In the genomic region with DNA sequence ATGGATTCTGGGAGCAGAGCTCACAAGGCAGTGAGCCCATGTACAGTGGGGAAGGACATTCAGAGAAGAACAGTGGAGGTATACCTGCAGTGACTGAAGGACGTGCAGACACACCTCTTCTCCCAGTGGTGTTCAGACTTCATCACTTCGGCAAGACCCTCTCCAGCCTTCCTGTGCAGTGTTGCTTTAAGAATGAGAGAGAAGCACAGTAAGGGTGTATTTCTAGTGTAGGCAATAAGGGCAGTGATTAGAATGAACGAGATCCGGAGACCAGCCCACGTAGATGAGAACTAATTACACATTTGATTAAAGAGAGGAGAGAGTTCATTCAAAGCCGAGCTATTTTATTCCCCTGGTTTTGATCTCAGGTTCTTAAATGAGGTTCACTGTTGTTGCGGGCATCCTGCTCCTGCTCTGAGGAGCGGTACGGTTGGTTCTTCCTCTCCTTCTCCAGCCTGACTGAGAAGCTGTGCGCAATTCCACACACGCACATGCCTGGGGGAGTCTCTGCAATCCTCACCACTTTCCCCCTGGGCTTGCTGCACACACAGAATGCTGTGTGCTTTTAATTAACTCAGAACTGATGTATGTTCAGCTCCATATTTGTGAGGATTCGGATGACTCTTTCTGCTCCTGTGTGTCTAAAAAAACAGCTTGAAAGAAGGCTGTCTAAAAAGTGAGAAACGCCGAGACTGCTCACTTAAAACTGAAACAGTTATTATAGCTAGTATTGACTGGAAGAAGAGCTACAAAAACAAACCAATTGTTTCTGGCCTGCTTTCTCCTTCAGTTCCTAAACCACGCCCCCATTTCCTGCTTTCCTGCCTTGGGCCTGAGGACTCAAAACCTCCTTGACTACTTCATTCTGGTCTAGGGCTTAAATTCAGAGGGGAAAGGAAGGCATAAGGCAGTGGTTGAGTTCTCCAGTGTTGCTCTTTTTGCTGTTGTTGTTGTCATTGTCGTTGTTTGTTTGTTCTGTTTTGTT, we compare ENCODE assay signal across 9 mouse cellular contexts.
DNase-seq lines count a peak whose midpoint lies in the region; ATAC-seq lines count a peak whose summit lies in the region.
"Had no signal": no experiment of that assay in that cellular context is flagged by ENCODE, and none has a peak within 500 bp of the region (broad histone marks: within the 10 kb centered on the region; RNA-seq: fewer than 3 reads in every experiment).

No protein-coding gene starts in this region.

- WGBS in midbrain, embryonic 14.5 days: 67% methylated on average over 16 of the region's 16 CpGs
- 78% methylated on average over 16 of the region's 16 CpGs for WGBS in midbrain, embryonic 11.5 days
- 58% methylated on average over 16 of the region's 16 CpGs for WGBS in kidney, embryonic 14.5 days
- WGBS in neural tube, embryonic 14.5 days: 53% methylated on average over 16 of the region's 16 CpGs

- H3K4me3 ChIP-seq in midbrain, embryonic 14.5 days (replicated peaks; ENCODE audit: low read depth, low read length): no peak overlapping the region
- H3K4me3 ChIP-seq in midbrain, embryonic 11.5 days (ENCODE audit: low read depth, low read length): no peak overlapping the region
- no peak overlapping the region for H3K4me3 ChIP-seq in kidney, embryonic 14.5 days (ENCODE audit: low read length)
- no peak overlapping the region for H3K4me3 ChIP-seq in neural tube, embryonic 14.5 days (ENCODE audit: low read depth, low read length)

- H3K27me3 ChIP-seq in midbrain, embryonic 14.5 days (ENCODE audit: control insufficient read depth, insufficient read depth, low read length): no peaks in the 10 kb centered on the region
- H3K27me3 ChIP-seq in midbrain, embryonic 11.5 days (ENCODE audit: control insufficient read depth, insufficient read depth, low read length): no peaks in the 10 kb centered on the region
- no peaks in the 10 kb centered on the region for H3K27me3 ChIP-seq in kidney, embryonic 14.5 days (ENCODE audit: control insufficient read depth, insufficient read depth, low read length)
- no peaks in the 10 kb centered on the region for H3K27me3 ChIP-seq in neural tube, embryonic 14.5 days (ENCODE audit: control insufficient read depth, insufficient read depth, low read length)

- peaks cover 3% of the 10 kb centered on the region; the same call in 1 of the 2 replicates for H3K4me1 ChIP-seq in midbrain, embryonic 14.5 days (ENCODE audit: control insufficient read depth, insufficient read depth, low read length)
- no peaks in the 10 kb centered on the region for H3K4me1 ChIP-seq in midbrain, embryonic 11.5 days (ENCODE audit: control insufficient read depth, insufficient read depth, low read length)
- H3K4me1 ChIP-seq in kidney, embryonic 14.5 days (ENCODE audit: control insufficient read depth, insufficient read depth, low read length): peaks cover 3% of the 10 kb centered on the region; the same call in 1 of the 2 replicates
- no peaks in the 10 kb centered on the region for H3K4me1 ChIP-seq in neural tube, embryonic 14.5 days (ENCODE audit: control insufficient read depth, insufficient read depth, low read length)

- H3K9me3 ChIP-seq in midbrain, embryonic 14.5 days (ENCODE audit: control insufficient read depth, low read length): no peaks in the 10 kb centered on the region
- no peaks in the 10 kb centered on the region for H3K9me3 ChIP-seq in midbrain, embryonic 11.5 days (ENCODE audit: control insufficient read depth, low read length)
- no peaks in the 10 kb centered on the region for H3K9me3 ChIP-seq in kidney, embryonic 14.5 days (ENCODE audit: control insufficient read depth, low read length)
- H3K9me3 ChIP-seq in neural tube, embryonic 14.5 days (ENCODE audit: control insufficient read depth, low read length): no peaks in the 10 kb centered on the region

- no peaks in the 10 kb centered on the region for H3K36me3 ChIP-seq in midbrain, embryonic 14.5 days (ENCODE audit: control insufficient read depth, insufficient read depth, low read length)
- H3K36me3 ChIP-seq in midbrain, embryonic 11.5 days (ENCODE audit: control insufficient read depth, insufficient read depth, low read length): no peaks in the 10 kb centered on the region
- H3K36me3 ChIP-seq in kidney, embryonic 14.5 days (ENCODE audit: control insufficient read depth, insufficient read depth, low read length): no peaks in the 10 kb centered on the region
- no peaks in the 10 kb centered on the region for H3K36me3 ChIP-seq in neural tube, embryonic 14.5 days (ENCODE audit: control insufficient read depth, insufficient read depth, low read length)

- H3K4me2 ChIP-seq in midbrain, embryonic 14.5 days (ENCODE audit: low read length): 0 out of 2 replicates have a peak overlapping the region, but pooled peaks have one; percentile 15
- H3K4me2 ChIP-seq in midbrain, embryonic 11.5 days: no peak overlapping the region
- H3K4me2 ChIP-seq in kidney, embryonic 14.5 days (replicated peaks; ENCODE audit: low read depth, low read length): 0 out of 2 replicates have a peak overlapping the region, but pooled peaks have one; percentile 4
- 0 out of 2 replicates have a peak overlapping the region, but pooled peaks have one; percentile 12 for H3K4me2 ChIP-seq in neural tube, embryonic 14.5 days (ENCODE audit: low read depth, low read length)

- no peak overlapping the region for H3K9ac ChIP-seq in midbrain, embryonic 14.5 days (replicated peaks; ENCODE audit: low read length)
- H3K9ac ChIP-seq in midbrain, embryonic 11.5 days (ENCODE audit: low read length): no peak overlapping the region
- no peak overlapping the region for H3K9ac ChIP-seq in kidney, embryonic 14.5 days (ENCODE audit: low read depth, low read length)
- no peak overlapping the region for H3K9ac ChIP-seq in neural tube, embryonic 14.5 days (replicated peaks; ENCODE audit: low read depth, low read length)
- H3K9ac ChIP-seq: liver, embryonic 14.5 days had no signal

- peak overlapping the region; percentile 42 for H3K27ac ChIP-seq in midbrain, embryonic 14.5 days (replicated peaks; ENCODE audit: low read depth, low read length)
- H3K27ac ChIP-seq in midbrain, embryonic 11.5 days (ENCODE audit: low read depth, low read length): no peak overlapping the region
- peak overlapping the region; percentile 49; the same call in 1 of the 2 replicates for H3K27ac ChIP-seq in kidney, embryonic 14.5 days (ENCODE audit: low read depth, low read length)
- no peak overlapping the region for H3K27ac ChIP-seq in neural tube, embryonic 14.5 days (ENCODE audit: low read depth, low read length)
- H3K27ac ChIP-seq: liver, embryonic 14.5 days had no signal

- no peak for ATAC-seq in midbrain, embryonic 14.5 days (ENCODE audit: low FRiP score, low TSS enrichment)
- no peak for ATAC-seq in midbrain, embryonic 11.5 days (ENCODE audit: low FRiP score)
- no peak for ATAC-seq in kidney, embryonic 14.5 days (ENCODE audit: low FRiP score, low TSS enrichment)
- ATAC-seq in neural tube, embryonic 14.5 days (ENCODE audit: low read depth): no peak

- DNase-seq in midbrain, embryonic 14.5 days: peak; percentile 54
- DNase-seq in midbrain, embryonic 11.5 days (ENCODE audit: low spot score, missing footprints): no peak
- DNase-seq in heart, adult 18-20 months: peak; percentile 51 to 63
- no peak for DNase-seq in retina, postnatal 1 day
- DNase-seq in cerebellum, adult 18-20 months: no peak
- no peak for DNase-seq in layer of hippocampus, adult 11-12 months (ENCODE audit: low spot score)

Comparison
In these comparisons a context has a peak if more than half of its experiments do, and no peak if none do; other contexts are left out.
1. DNase-seq: peak in midbrain, embryonic 14.5 days (single experiment) and heart, adult 18-20 months (2 of 2); none in midbrain, embryonic 11.5 days (single experiment), retina, postnatal 1 day (single experiment), cerebellum, adult 18-20 months (0 of 2) and layer of hippocampus, adult 11-12 months (single experiment).
2. H3K27ac ChIP-seq: peak in midbrain, embryonic 14.5 days (single experiment) and kidney, embryonic 14.5 days (single experiment); none in midbrain, embryonic 11.5 days (single experiment) and neural tube, embryonic 14.5 days (single experiment).